Mouse (Mus musculus) heart, embryonic 11.5 days (tissue): ENCODE measurements around the gene Fscn2. TPM values are rescaled to one million over a fixed set of nuclear protein-coding genes. Genes with fewer than 3 reads are reported as not detected.

Source experiments
- ATAC-seq: fragments of 200-750 bp; cut with Nextera tagmentation; replicated peaks from 2 replicates; pipeline ENCODE4 v1.8.0; 2017; ENCODE audit warnings: moderate library complexity; ENCODE audit not compliant: insufficient number of reproducible peaks, low FRiP score, low TSS enrichment
- H3K27ac ChIP-seq: fragments of 300-500 bp; sonication (generic); 2 replicates; pipeline ENCODE4 v1.5.1; 2014; ENCODE audit warnings: mild to moderate bottlenecking, low read depth, low read length
- H3K27me3 ChIP-seq: fragments of 300-500 bp; sonication (generic); 2 replicates; pipeline ENCODE4 v1.6.1; 2014; ENCODE audit warnings: mild to moderate bottlenecking, low read length, mixed read lengths; ENCODE audit not compliant: control insufficient read depth, insufficient read depth
- H3K36me3 ChIP-seq: fragments of 300-500 bp; sonication (generic); 2 replicates; pipeline ENCODE4 v1.6.1; 2014; ENCODE audit warnings: mild to moderate bottlenecking, low read length, moderate library complexity, mixed read lengths; ENCODE audit not compliant: control insufficient read depth, insufficient read depth
- H3K4me1 ChIP-seq: fragments of 300-500 bp; sonication (generic); 2 replicates; pipeline ENCODE4 v1.6.1; 2014; ENCODE audit warnings: low read length; ENCODE audit not compliant: control insufficient read depth, insufficient read depth
- H3K4me2 ChIP-seq: fragments of 300-500 bp; sonication (generic); 2 replicates; pipeline ENCODE4 v1.6.1; 2014; ENCODE audit warnings: mild to moderate bottlenecking, moderate library complexity
- H3K4me3 ChIP-seq: fragments of 300-500 bp; sonication (generic); 2 replicates; pipeline ENCODE4 v1.5.1; 2014; ENCODE audit warnings: low read depth, low read length
- H3K9ac ChIP-seq: fragments of 300-500 bp; sonication (generic); 2 replicates; pipeline ENCODE4 v1.6.1; 2014; ENCODE audit warnings: mild to moderate bottlenecking, low read depth, low read length, moderate library complexity
- H3K9me3 ChIP-seq: fragments of 300-500 bp; sonication (generic); replicated peaks from 2 replicates; pipeline ENCODE4 v1.6.1; 2016; ENCODE audit warnings: low read length; ENCODE audit not compliant: control insufficient read depth
- WGBS: fragments of 180-500 bp; shearing (Covaris S2); extraction: QIAGEN DNeasy Blood & Tissue Kit; methylation state at CpG from one replicate; pipeline ENCODE4 v1.1.7; 2014; ENCODE audit not compliant: insufficient replicate concordance; 5-methylcytosine and 5-hydroxymethylcytosine counted together
- polyA plus RNA-seq: library from polyadenylated mRNA; unstranded; fragments of >200 nt; fragmentation: Nextera tagmentation; extraction: Ambion mirVana; gene quantifications from 2 replicates; pipeline ENCODE4 v1.2.1, GENCODE M21; 2014

Fscn2 gene
- polyA plus RNA-seq, 1 experiment from 2014 or later: 0.57 TPM

- peaks cover 62% of the 10 kb centered on the region for H3K4me1 ChIP-seq
- no peak overlapping the region for H3K4me3 ChIP-seq
- H3K9me3 ChIP-seq: no peaks in the 10 kb centered on the region
- no peak for ATAC-seq
- WGBS: 87% methylated on average over 17 of the region's 17 CpGs
- no peak overlapping the region for H3K9ac ChIP-seq
- peak overlapping the region; percentile 79 for H3K27ac ChIP-seq
- no peaks in the 10 kb centered on the region for H3K36me3 ChIP-seq
- no peaks in the 10 kb centered on the region for H3K27me3 ChIP-seq
- H3K4me2 ChIP-seq: peak overlapping the region; percentile 24; the same call in 1 of the 2 replicates
Measured at GRCm38 (mm10) chr11:120354304-120355276, 6.7 kb upstream of the Fscn2 start.

- WGBS: 45% methylated on average over 5 of the region's 5 CpGs
- Histone ChIP-seq H3K36me3 (no peaks in the 10 kb centered on the region), H3K9ac (no peak overlapping the region)
Measured at GRCm38 (mm10) chr11:120355277-120356039, 5.9 kb upstream of the Fscn2 start.

GRCm38 (mm10) chr11:120356319-120356840 lies 5.0 kb upstream of the Fscn2 start:
- ATAC-seq: no peak
- 80% methylated on average over 15 of the region's 15 CpGs for WGBS
- Histone ChIP-seq H3K27ac (no peak overlapping the region), H3K9me3 (no peaks in the 10 kb centered on the region), H3K27me3 (no peaks in the 10 kb centered on the region), H3K4me1 (peaks cover 62% of the 10 kb centered on the region), H3K9ac (no peak overlapping the region), H3K4me3 (no peak overlapping the region), H3K36me3 (no peaks in the 10 kb centered on the region), H3K4me2 (no peak overlapping the region)

More at GRCm38 (mm10) chr11:120355277-120356039, 5.9 kb upstream of the Fscn2 start:
- Histone ChIP-seq H3K4me3 (no peak overlapping the region), H3K27me3 (no peaks in the 10 kb centered on the region), H3K4me2 (peak overlapping the region; percentile 24; the same call in 1 of the 2 replicates), H3K27ac (peak overlapping the region; percentile 64), H3K9me3 (no peaks in the 10 kb centered on the region), H3K4me1 (peaks cover 69% of the 10 kb centered on the region)
- no peak for ATAC-seq

- no peak overlapping the region for H3K4me3 ChIP-seq
- ATAC-seq: no peak
- H3K27me3 ChIP-seq: no peaks in the 10 kb centered on the region
- H3K4me2 ChIP-seq: no peak overlapping the region
- no peaks in the 10 kb centered on the region for H3K36me3 ChIP-seq
- H3K9me3 ChIP-seq: no peaks in the 10 kb centered on the region
- H3K9ac ChIP-seq: no peak overlapping the region
- H3K4me1 ChIP-seq: peaks cover 61% of the 10 kb centered on the region
- H3K27ac ChIP-seq: no peak overlapping the region
- 93% methylated on average over 4 of the region's 4 CpGs for WGBS
Measured at GRCm38 (mm10) chr11:120356900-120357299, 4.4 kb upstream of the Fscn2 start.

GRCm38 (mm10) chr11:120357791-120358401 lies 3.4 kb upstream of the Fscn2 start:
- no peak overlapping the region; the same call in 1 of the 2 replicates for H3K9ac ChIP-seq
- WGBS: 28% methylated on average over 10 of the region's 10 CpGs

GRCm38 (mm10) chr11:120359391-120359790 lies 1.9 kb upstream of the Fscn2 start:
- H3K4me1 ChIP-seq: peaks cover 44% of the 10 kb centered on the region
- no peak for ATAC-seq
- no peaks in the 10 kb centered on the region for H3K9me3 ChIP-seq
- WGBS: 85% methylated on average over 6 of the region's 6 CpGs
- no peaks in the 10 kb centered on the region for H3K36me3 ChIP-seq
- no peaks in the 10 kb centered on the region for H3K27me3 ChIP-seq
- H3K27ac ChIP-seq: no peak overlapping the region
- H3K4me2 ChIP-seq: no peak overlapping the region
- H3K4me3 ChIP-seq: no peak overlapping the region
- no peak overlapping the region for H3K9ac ChIP-seq

More at GRCm38 (mm10) chr11:120357791-120358401, 3.4 kb upstream of the Fscn2 start:
- Histone ChIP-seq H3K4me2 (peak overlapping the region; percentile 32), H3K27me3 (no peaks in the 10 kb centered on the region), H3K36me3 (no peaks in the 10 kb centered on the region), H3K9me3 (no peaks in the 10 kb centered on the region), H3K4me1 (peaks cover 57% of the 10 kb centered on the region), H3K27ac (peak overlapping the region; percentile 69), H3K4me3 (no peak overlapping the region)
- ATAC-seq: peak; percentile 28; the same call in 1 of the 2 replicates

- Histone ChIP-seq H3K4me3 (no peak overlapping the region), H3K27me3 (no peaks in the 10 kb centered on the region), H3K4me2 (no peak overlapping the region), H3K4me1 (peaks cover 39% of the 10 kb centered on the region), H3K27ac (no peak overlapping the region), H3K9ac (no peak overlapping the region), H3K9me3 (no peaks in the 10 kb centered on the region), H3K36me3 (no peaks in the 10 kb centered on the region)
- no peak for ATAC-seq
- WGBS: 55% methylated on average over 8 of the region's 8 CpGs
Measured at GRCm38 (mm10) chr11:120360062-120360461, 1.3 kb upstream of the Fscn2 start.

GRCm38 (mm10) chr11:120360755-120361154 lies 579 bp upstream of the Fscn2 start:
- Histone ChIP-seq H3K27ac (no peak overlapping the region), H3K4me1 (peaks cover 36% of the 10 kb centered on the region), H3K4me3 (no peak overlapping the region), H3K36me3 (no peaks in the 10 kb centered on the region), H3K9me3 (no peaks in the 10 kb centered on the region), H3K9ac (no peak overlapping the region), H3K27me3 (no peaks in the 10 kb centered on the region), H3K4me2 (no peak overlapping the region)
- WGBS: 79% methylated on average over 5 of the region's 5 CpGs
- no peak for ATAC-seq
